Mouse (Mus musculus): ENCODE measurements around the gene Il18r1.
A peak's percentile ranks its signal among the peaks of the same experiment; 100 is the strongest.

Gene Il18r1

DNA sequence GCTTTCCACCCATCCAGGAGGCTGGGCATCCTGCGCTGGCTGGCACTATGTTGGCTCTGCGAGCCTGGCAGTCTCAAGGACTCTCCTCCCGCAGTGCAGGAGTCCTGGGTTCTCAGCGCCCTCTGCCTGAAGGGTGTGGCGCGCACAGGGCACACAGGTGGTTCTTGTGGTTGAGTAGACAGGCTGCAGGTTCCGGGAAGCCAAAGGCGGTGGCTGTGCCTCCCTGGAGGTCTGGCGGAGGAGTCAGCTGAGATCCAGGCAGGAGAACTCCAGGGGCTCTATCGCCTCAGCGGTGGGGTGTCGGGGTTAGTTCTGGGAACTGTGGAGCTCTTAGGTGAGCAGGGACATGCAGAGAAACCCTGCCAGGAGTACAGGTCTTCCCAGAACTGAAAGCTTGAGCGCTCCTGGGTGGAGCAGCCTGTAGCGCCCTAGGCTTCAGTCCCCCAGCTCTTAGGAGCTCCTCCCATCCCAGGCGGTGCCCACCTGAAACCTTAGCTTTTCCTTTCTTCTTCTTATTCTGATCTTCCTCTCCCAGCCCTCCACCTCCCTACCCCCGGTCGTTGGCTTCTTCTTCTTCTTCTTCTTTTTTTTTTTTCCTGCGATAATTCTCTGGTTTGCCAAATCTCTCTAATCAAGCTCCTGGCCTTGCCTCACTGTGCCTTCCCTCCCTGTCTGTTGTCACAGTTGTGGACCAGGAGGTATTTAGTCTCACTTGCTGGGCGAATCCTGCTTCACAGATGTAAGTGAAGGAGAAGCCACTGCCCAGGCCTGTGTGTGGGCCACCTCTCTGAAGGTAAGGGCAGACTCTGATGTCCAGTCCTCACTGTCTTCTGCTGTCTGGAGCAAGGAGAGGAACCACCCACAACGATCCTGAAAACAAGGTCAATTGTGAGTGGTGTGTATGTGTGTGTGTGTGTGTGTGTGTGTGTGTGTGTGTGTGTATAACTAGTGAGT, at the start of gene Il18r1:
Gene Il18r1, plus strand, starts transcription at position 76 of the 954 bp plus-strand sequence.
- no peak for DNase-seq (ENCODE audit: low read depth)

DNA sequence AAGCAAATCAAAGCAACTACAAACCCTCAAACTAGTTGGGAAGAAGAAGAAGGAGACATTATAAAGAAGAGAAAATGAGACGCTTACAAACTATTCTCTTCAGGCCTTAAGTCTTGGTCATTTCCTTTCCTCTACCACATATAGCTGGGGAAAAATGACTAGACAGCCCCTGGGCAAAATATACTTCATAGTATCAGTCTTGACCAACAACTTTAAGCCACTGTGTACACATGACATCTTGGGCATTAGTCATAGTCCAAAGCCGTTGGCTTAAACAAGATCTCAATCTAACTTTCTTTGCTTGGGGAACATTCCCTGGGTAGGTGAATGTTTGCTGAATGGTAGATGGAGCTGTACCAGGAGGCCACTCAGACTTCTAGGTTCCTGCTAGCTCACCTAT, 48.3 kb upstream of the Il18r1 start:
- peak; percentile 40 for DNase-seq (ENCODE audit: low read depth)

- DNase-seq (ENCODE audit: low read depth), result no peak
Observed at GRCm38 (mm10) chr1:40418512-40418911, 46.8 kb upstream of the Il18r1 start.

DNA sequence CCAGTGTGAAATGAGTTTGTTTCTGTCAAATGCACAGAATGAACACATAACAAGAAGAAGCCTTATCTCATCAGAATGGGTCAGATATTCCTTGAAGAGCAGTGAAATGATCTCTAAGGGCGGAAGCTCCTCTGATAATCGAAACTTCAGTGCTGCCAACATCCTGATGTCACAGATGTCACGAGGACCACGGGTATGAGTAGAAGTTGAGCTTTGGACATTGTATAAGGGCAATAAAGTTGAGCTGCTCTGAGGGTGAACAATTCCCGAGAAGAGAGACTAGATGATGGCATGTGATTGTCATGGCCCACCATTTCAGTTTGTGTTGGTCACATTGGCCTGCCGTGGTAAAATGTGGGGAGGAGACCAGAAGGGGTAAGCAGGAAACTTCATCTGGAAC, 41.5 kb upstream of the Il18r1 start:
- DNase-seq (ENCODE audit: low read depth), result no peak

GRCm38 (mm10) chr1:40427270-40427669, 38.1 kb upstream of the Il18r1 start:
- DNase-seq (ENCODE audit: low read depth), result no peak

- peak; percentile 78 for DNase-seq (ENCODE audit: low read depth)
Observed at GRCm38 (mm10) chr1:40427901-40428300, 37.5 kb upstream of the Il18r1 start.

- no peak for DNase-seq (ENCODE audit: low read depth)
Observed at GRCm38 (mm10) chr1:40428910-40429675, 36.3 kb upstream of the Il18r1 start, which contains the start of gene Il1rl1. TSS of gene Il1rl1 (plus strand) at chr1:40429570.

DNA sequence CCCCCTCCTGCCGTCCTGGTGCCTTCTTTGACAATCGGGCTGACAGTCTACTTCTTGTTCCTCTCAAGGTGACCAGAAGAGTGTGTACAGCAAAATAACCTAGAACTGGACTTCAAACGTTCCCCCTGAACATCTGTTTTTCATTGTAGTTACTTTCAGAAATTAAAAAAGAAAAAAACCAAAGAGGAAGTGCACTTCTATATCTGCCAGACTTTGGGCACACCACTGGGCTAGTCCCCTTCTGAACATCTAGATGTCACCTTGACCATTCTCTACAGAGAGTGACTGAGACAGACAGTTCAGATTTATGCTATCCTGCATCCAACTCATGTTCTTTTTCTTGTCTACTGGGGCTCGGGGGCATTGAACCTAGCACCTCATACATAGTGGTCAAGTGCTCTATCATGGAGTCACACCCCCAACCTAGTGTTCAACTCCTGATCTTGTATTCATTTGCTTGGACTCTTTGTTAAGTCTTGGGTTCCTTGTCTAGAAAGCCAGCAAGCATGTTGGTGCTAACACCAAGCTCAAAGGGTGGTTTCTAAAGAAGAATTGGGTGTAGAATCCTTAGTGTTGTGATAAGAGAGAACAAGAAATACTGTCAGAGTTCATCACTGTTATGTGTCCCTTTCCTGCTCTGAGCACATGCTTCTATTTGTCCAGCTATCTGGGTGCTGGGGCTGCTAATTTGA, 35.1 kb upstream of the Il18r1 start:
- no peak for DNase-seq (ENCODE audit: low read depth)

- DNase-seq (ENCODE audit: low read depth), result no peak
Observed at GRCm38 (mm10) chr1:40432169-40432568, 33.2 kb upstream of the Il18r1 start.

GRCm38 (mm10) chr1:40435936-40436335, 29.4 kb upstream of the Il18r1 start:
- DNase-seq (ENCODE audit: low read depth), result peak; percentile 88

DNA sequence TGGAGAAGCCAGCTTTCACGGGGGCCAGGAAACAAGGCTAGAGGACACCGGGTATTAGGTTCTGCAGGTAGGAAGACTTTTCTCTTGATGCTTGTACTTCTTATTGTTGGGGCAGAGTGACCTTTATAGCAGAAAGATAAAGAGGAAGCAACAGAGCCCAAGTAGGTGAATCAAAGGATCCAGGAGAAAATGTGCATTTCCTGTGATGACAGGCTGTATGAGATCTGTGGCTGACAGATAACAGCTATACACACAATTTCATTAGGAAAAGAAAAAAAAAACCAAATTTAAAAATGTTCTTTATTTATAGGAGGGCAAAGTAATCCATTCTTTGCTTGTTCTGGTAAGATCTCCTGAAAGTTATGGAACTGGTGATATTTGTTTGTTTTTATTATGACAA, 28.0 kb upstream of the Il18r1 start:
- no peak for DNase-seq (ENCODE audit: low read depth)

- DNase-seq (ENCODE audit: low read depth), result peak; percentile 86
Observed at GRCm38 (mm10) chr1:40439504-40439903, 25.8 kb upstream of the Il18r1 start.

- DNase-seq (ENCODE audit: low read depth), result peak; percentile 91
Observed at GRCm38 (mm10) chr1:40444800-40445199, 20.6 kb upstream of the Il18r1 start.

- DNase-seq (ENCODE audit: low read depth), result no peak
Observed at GRCm38 (mm10) chr1:40467306-40467705, 2.0 kb downstream of the Il18r1 start.

GRCm38 (mm10) chr1:40468805-40469204, 3.5 kb downstream of the Il18r1 start:
- DNase-seq (ENCODE audit: low read depth), result no peak

- DNase-seq (ENCODE audit: low read depth), result no peak
Observed at GRCm38 (mm10) chr1:40469900-40470299, 4.5 kb downstream of the Il18r1 start.

DNA sequence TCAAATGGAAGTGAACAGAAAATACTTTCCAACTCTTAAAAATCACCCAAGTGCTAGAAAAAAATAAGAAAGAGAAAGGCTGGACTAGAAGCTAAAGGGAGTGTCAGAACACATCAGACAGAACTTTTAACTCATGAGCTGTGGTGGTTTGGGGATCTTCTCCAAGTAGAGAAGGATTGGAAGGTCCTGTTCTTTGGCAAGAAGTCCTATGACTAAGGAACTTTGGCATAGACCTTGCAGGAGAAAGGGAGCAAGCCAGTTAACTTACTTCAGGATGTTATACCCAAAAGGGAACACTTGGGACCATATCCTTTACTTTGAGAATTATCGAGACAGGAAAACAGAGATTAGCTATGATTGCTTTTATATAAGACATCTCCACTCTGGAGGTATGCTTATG, 7.0 kb downstream of the Il18r1 start:
- DNase-seq (ENCODE audit: low read depth), result peak; percentile 91

- no peak for DNase-seq (ENCODE audit: low read depth)
Observed at GRCm38 (mm10) chr1:40473640-40474039, 8.3 kb downstream of the Il18r1 start.

- DNase-seq (ENCODE audit: low read depth), result no peak
Observed at GRCm38 (mm10) chr1:40474336-40474735, 9.0 kb downstream of the Il18r1 start.

- DNase-seq (ENCODE audit: low read depth), result no peak
Observed at GRCm38 (mm10) chr1:40475697-40476096, 10.3 kb downstream of the Il18r1 start.

GRCm38 (mm10) chr1:40476756-40477155, 11.4 kb downstream of the Il18r1 start:
- DNase-seq (ENCODE audit: low read depth), result no peak

- DNase-seq (ENCODE audit: low read depth), result no peak
Observed at GRCm38 (mm10) chr1:40479505-40479923, 14.2 kb downstream of the Il18r1 start.
